Mouse (Mus musculus): ENCODE results near the gene Kcnj10. TPM values are rescaled to one million over a fixed set of nuclear protein-coding genes. Genes with fewer than 3 reads are reported as not detected.
A peak's percentile ranks its signal among the peaks of the same experiment; 100 is the strongest.

Gene Kcnj10
- 0.39 and 0.52 TPM in 2 replicates for polyA plus RNA-seq (2012; rRNA removed)

DNA sequence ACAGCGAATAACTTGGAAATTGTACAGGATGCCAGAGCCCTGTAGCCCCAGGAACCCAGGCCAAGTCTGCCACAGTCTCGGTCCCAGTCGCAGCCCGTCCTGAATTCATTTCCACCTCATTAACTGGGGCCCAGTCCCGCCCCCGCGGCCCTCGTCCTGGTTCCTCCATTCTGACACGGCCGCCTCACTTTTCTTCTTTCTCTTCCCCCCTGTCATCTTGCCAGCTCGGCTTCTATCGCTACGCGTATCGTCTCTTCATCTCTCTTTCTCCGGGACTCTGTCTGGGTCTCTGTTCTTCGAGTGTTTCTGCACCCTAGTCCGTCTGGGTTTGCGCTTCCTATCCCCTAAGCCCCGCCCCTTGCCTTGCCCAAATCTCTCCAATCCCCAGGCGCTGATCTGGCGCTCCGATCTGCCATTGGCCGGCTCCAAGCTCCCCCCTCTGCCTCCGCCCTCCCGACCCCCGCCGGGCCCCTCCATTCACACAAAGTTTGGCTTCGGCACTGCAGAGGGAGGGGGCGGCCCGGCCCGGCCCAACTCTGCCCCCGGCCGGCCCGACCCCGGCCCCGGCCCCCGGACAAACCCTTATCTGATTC, at the start of gene Kcnj10:
Gene Kcnj10, plus strand, starts transcription at position 482 of the 593 bp plus-strand sequence.
- no peak for DNase-seq (ENCODE audit: low spot score)

DNA sequence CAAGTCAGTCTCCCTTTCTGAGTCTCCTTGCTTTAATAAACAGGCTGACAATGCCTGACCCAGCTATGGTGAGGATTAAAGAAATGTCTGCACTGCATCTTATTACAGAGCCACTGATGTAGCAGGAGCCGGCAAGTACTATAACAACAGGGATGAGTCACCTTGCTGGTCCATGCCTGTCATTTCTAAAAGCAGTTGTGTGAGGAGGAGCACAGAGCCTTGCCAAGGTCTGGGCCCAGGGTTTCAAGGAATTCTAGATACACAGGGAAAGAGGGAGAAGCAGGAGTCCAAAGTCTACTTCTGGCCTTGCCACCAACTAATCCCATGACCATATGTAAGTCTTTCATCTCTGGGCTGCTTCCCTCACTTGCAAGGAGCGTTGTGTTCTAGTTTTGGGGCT, 48.1 kb upstream of the Kcnj10 start:
- DNase-seq (ENCODE audit: low spot score) = no peak

DNA sequence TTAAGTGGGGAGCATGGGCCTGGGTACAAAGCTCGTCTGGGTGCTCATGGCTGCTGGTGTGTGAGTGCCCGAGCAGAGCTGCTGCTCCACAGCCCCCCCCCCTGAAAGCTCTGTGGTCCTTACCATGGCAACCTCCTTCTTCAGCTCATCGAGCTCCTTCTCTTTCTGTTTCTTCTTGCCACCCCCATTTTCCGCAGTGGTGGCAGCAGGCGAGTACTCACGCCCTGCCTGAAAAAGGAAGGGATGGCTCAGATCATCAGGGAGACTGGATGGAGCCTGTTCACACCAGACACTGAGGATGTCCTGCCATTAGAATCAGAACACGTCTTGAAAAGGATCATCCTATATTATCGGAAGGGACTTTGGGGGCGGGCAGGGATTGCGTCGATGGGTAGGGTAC, 47.6 kb upstream of the Kcnj10 start:
- no peak for DNase-seq (ENCODE audit: low spot score)

DNA sequence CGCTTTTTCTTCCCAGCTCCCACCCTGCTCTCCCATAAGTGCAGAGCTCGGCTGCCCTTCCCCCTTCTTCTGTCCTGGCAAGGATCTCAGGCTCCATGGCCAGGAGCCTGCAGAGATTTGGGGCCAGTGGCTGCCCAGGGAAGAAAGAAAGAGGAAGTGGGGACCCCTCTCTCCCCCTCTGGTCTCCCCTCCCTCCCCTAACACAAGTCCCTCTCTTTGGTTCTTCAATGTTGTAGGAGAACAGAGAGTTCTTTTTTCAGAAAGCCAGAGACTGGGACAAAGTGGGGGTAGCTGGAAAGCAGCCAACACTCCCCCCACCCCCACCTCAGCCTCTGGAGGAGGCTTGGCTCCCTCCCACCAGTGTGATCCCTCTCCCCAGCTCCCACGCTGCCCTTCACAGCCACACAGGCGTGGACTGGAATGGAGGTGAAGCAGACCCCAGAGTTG, 45.2 kb upstream of the Kcnj10 start:
- no peak for DNase-seq (ENCODE audit: low spot score)

DNA sequence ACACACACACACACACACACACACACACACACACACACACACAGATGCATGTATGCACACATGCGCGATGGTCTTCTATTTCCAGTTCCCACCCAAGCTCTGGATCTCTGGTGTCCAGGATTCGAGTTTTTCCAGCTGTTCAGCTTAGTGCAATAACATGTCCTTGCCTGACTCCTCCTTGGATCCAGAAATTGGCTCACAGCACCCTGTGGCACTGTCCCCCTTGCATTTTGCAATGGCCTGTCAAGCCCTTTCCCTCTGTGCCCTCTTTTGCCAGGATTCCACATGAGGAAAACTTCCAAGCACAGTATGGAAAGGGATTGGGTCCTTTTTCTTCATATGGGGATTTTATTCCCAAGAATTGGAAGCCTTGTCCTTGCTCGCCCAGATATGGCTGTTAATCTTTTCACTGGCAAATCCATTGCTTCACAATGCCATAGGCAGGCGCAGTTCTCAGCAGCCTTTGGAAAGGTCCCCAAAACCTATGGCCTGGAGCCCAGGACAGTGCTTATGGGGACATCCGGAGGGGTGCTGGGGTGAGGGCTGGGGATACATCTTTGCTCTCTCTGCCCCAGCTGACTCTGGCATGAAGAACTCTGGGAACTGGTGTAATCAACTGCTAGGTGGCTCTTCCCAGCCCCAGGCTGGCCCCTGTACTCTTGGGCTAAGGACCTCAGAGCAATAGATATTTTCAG, 44.0 kb upstream of the Kcnj10 start:
- DNase-seq (ENCODE audit: low spot score) = no peak

DNA sequence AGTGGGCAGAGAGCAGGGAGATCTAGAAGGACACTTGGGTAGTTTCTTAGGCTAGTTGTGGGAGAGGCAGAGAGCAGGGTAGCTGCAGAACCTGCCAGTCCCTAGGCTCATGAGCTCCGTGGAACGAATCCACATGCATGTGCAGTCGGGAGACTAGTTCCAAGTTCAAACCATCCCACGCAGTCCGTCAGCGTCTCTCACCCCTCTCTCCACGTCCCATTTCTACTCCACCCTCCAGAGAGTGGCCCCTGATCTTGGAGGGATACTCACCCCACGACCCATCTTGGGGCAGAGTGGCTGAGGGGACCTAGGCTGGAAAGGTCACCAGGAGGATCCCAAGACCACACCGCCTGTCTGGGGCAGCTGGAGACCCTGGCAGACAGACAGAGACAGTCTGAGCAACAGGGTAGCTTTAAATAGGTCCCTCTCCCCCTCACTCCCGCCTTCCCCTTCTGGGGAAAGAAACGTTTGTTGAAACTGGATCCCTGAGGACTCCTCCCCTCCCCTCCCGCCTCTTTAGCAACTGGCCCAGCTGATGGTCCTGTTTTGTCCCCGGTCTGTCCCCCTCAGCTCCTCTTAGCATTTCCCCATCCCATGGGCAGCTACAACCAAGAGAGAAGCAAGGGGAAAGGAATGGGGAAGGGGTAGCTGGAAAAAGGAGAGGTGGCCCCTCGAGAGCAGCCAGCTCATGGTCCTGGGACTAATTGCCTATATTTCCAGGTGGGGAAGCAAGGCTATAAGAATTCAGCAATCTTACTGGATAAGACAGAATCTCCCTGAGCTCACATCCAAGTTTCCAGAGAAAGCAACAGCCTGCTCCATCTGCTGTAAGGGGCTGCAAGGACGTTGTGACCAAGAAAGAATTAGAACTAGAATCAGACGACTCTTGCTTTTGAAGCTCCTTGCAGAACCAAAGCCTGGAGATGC, 43.1 kb upstream of the Kcnj10 start, which contains the start of gene Atp1a2:
Gene Atp1a2, minus strand, starts transcription at position 454 of the 927 bp plus-strand sequence.
- no peak for DNase-seq (ENCODE audit: low spot score)

DNA sequence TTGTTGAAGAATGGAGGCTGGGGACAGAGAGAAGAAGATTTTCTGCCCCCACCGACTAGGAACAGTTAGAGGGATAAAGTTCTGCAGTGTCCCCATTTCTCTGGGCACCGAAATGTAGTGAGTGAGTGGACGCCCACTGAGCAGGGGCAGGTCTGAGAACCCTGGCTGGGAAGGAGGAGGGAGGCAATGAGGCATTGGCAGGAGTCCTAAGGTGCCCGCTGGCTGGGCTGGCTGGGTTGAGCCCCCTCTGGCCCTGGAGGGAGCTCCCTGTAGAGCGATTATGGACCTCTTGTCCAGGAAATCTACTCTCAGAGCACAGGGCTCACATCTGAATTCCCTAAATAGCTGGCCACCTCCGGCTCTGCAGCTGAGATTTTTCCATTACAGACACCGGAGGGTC, 41.5 kb upstream of the Kcnj10 start:
- DNase-seq (ENCODE audit: low spot score) = no peak

DNA sequence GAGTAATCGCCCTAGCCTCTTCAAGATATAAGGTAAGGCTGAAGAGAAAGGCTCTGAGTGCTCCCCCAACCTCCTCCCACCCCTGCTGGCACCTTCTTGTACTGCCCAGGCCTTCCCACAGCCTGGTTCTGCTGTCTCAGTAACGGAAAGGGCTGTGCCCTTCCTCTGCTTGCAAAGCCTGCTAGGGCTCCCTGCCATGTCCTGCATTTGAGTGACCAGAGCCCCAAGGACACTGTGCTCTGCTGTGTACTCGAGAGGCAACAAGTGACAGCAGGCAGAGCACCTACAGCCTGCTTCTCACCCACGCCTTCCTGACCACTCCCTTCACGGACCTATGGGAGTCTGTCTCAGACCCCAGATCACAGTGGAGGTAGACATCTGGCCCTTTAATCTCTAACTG, 40.8 kb upstream of the Kcnj10 start:
- DNase-seq (ENCODE audit: low spot score) = no peak

DNA sequence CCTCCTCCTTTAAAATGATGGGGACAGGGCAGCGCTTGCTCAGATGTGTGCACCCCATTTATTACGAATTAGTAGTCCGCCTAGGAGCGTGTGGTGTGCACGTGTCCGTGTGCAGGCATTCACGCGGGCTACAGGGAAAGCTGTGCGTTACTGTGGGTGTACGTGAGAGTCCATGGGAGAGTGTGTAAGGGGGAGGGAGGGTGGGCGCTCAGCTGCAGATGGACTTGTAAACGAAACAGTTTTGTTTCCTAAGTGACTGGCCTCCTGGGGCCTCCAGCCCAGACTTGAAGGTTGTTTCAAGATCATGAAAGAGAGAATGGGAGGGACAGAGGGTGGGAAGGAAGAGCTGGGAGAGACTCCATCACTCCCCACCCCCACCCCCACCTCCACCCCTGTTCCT, 39.8 kb upstream of the Kcnj10 start:
- DNase-seq (ENCODE audit: low spot score) = no peak

DNA sequence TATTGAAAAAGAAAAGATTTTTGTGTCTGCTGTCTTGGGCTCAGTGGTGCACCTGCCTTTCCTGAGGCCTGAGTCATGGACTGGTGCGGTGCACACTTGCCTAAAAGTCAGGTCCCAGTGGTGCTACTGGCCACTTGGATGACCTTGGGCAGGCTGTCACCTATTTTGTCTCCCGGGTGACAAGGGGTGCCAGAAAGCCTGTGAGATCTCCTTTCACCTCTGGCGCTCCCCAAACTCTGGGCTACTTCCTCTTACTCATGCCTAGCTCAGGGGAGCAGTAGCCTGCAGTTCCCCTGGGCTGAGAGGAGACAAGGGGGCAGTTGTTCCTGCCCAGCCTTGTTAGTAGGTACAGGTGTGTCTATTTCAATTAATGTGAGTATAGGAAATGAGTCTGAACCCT, 38.7 kb upstream of the Kcnj10 start:
- DNase-seq (ENCODE audit: low spot score) = no peak

DNA sequence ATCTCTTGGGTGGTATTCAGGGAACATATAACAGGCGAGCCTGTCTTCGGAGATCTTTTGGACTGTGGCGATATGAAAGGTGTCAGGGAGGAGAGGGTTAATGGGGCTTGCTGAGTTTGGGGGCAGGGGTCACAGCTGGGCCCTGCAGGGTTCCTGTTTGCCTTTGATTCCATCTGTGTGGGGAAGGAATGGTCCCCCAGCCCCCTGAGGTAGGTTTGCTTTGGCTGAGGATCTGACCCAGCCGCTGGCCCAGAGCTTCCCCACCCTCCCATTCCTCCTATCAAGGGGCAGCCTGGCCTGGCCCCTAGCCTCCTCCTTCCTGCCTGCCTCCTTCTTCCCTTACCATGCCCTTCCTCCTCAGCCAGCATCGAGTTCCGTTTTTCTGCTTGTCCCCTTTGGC, 38.2 kb upstream of the Kcnj10 start:
- DNase-seq (ENCODE audit: low spot score) = no peak

DNA sequence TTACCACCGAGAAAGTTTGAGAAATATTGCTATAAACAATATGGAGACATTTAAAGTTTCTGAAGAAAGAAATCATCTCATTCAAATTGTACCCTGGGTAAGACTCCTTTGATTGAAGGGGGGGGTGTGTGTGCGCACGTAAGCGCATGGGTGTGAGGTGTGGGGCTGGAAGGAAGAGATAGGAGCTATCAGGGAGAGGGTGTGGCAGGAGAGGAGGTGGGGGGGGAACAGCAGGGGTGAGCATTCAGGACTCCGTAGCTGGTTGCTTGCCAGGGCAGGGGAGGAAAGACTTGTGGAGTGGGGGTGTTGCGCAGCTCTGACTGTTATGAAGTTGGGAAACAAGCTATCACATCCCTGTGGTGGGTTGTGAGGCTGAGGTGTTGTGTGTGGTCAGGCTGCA, 36.6 kb upstream of the Kcnj10 start:
- DNase-seq (ENCODE audit: low spot score) = no peak

DNA sequence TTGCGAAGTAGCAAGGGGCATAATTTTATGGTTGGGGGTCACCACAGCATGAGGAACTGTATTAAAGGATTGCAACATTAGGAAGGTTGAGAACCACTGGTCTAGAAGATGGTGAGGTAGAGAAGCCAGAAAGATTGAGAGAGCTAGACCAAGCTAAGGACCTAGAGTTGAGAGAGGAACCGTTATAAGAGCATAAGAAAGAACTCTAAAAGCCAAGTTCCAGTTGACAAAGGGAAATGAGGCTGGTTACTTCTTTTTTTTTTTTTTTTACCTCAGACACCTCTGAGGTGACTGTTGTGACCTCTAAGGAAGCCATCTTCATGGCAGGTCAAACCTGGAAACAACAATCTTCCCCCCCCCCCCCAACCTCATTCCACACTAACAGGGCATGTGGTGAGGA, 35.9 kb upstream of the Kcnj10 start:
- no peak for DNase-seq (ENCODE audit: low spot score)

DNA sequence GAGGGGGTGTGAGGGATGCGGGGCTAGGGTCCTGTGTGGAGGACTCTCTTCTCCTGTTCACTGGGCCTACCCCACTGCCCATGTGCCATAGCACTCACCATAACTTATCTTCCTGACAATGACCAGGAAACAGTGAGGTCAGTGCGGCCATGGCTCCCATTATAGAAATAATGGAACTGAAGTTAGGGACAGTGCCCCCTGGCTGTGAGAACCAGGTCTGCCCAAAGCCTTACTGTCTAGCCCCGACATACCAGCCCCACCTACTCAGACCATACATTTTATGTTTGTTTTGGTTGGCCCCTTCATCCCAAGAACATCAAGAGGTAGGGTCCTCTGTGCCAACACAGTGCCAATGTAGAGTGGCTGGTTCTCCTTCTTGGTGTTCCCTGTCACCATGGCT, 35.4 kb upstream of the Kcnj10 start:
- no peak for DNase-seq (ENCODE audit: low spot score)

DNA sequence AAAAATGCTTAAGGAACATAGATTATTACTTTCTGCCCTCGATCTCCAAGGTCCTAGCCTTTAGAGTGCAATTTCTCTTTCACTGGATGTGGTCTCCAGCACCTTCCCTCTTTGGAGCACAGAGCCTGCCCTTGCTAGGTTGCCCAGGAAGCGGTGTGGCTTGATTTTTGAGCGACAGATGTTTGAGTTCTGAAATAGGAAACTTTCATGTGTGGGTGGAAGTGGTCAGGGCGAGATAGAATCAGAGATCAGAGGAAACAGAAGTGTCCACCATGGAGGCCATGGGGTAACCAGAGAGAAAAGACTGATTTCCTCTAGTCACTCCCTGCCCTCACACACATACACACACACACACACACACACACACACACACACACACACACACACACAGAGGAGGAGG, 34.8 kb upstream of the Kcnj10 start:
- DNase-seq (ENCODE audit: low spot score) = no peak

DNA sequence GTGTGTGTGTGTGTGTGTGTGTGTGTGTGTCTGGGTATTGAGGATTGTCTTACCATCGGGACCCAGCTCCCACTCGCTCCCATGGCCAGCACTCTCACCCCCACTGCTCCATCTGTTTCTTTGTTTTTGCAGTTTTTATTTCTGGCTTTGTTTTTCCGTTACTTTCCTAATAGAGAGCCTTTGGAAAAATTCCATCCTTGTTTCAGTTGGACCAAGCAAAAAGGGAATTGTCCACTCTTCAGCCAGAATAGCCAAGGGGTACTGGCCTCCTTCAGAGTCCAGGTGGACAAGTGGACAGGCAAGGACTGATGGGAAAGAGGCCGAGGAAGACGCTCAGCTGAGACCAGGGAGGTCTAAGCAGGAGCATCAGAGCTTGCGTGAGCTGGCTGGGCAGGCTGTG, 34.1 kb upstream of the Kcnj10 start:
- no peak for DNase-seq (ENCODE audit: low spot score)

DNA sequence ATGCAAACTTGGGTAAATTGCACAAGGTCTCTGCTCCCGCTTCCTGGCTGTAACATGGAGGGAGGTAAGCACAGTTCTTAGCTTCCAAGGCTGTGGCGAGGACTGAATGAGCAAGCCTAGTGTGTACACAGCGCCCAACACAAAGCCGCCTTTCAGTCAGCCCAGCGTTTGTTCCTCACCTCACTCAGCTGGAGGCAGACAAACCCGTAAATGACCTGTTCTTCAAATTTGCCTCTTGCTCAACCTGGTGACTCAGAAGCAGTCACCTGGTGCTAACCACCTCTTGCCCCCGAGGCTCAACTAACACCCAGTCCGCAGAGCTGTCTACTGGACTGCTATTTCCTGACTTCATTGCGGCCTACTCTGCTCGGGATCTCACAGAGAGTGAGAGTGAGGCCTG, 33.1 kb upstream of the Kcnj10 start:
- no peak for DNase-seq (ENCODE audit: low spot score)

DNA sequence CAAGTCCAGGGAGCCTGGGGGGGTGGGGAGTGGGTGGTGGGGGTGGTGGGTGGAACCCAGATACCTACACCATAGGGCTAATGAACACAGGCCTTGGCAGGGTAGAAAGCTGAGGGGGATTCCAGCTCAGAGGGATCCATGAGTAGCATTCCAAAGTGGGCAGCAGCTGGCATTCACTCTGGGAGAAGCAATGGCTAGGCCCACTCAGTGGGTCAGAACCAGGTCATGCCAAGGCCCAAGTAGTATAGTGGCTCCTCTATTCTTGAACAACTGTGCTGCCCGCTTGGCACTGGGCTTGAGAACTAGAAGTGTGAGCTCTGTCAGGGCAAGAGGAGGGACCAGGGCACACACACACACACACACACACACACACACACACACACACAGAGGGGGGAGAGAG, 32.6 kb upstream of the Kcnj10 start:
- no peak for DNase-seq (ENCODE audit: low spot score)

DNA sequence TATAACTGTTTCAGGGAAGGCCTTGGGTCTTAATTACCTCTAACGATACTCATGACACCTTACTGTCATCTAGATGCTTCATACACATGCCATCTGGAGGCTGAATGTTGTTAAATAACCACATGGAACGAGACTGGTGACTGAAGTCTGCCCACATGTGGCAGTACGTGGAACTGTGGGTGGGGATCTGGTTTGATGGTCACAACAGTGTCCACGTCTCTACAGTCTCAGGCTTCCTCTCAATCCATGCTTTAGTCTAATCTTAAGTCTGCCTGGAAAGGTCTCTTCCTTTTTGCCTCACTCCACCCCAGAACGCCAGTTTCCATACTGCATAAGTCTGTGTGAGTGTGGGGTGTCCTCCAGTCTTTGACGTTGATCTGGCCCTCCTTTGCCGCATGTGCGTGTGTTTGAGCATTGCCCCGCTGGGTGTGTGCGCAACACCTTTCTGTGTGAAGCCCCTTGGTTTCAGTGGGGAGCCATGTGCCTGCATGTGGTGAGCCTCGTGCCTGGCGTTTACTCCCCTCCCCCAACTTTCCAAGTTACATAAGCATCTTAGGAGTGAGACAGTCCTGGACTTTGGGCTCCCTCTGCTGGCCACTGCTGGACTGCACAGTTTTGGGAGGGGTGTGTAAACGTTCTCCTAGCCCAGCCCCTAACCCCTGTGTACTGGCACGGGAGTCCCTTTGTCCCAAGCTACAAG, 31.2 kb upstream of the Kcnj10 start:
- peak; percentile 84 for DNase-seq (ENCODE audit: low spot score)

DNA sequence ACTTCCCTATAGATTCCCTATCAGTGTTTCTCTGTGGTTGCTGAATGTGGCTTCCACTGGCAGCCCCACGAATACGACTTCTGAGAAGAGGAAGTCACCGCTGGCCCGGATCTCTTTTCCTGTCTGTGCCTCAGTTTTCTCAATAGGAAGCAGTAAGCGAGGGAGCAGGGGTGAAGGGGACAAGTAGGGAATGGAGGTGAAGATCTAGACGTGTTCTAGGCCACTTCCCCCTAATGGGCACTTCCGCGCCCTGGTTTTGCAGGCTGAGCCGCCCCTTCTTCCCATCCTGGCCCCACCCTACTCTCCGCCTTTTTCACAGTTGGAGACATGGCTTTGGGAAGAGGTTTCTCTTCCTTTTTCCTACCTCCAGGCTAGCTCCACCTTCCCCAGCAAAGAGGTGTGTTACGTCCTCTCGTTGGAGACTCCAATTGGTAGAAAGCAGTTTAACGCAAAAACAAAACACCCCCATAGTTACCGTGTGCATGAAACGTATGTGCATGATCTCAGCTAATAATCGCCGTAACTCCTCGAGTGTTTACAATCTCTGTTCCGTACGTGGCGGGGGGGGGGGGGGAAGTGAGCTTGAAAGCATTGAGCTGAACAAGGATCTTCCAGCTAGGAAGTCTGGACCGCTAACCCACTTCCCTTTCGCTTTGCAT, 29.6 kb upstream of the Kcnj10 start:
- no peak for DNase-seq (ENCODE audit: low spot score)

All from urinary bladder, adult 2 months (tissue).